Mouse (Mus musculus) bone marrow macrophage, adult 2 months (primary cell): ENCODE data around the gene Sec24c.

Experiments
- CTCF ChIP-seq: IDR thresholded peaks from 2 replicates; pipeline ENCODE4 v1.5.1; 2012; ENCODE audit warnings: low read depth, mild to moderate bottlenecking, low read length, moderate library complexity
- POLR2A ChIP-seq: IDR thresholded peaks from 2 replicates; pipeline ENCODE4 v1.6.1; 2012; ENCODE audit warnings: mild to moderate bottlenecking, low read depth, low read length, borderline replicate concordance

- no peak for TF ChIP-seq CTCF
- no peak for TF ChIP-seq POLR2A
These were observed 17.7 kb upstream of the Sec24c start, which contains the start of gene Myoz1 for GRCm38 (mm10) chr14:20656361-20656760.
